Mouse (Mus musculus): ENCODE results near the gene Ptprj. TPM values are rescaled to one million over a fixed set of nuclear protein-coding genes. Genes with fewer than 3 reads are reported as not detected.

Ptprj gene
- total RNA-seq (2023): 100 to 1,000 TPM; 340 to 345 TPM

GRCm38 (mm10) chr2:90580236-90581005, at the start of gene Ptprj:
Gene Ptprj, minus strand, starts transcription at chr2:90580647.

GRCm38 (mm10) chr2:90398633-90399107, 181.8 kb downstream of the Ptprj start, which contains the start of gene Olfr1274-ps:
Gene Olfr1274-ps, plus strand, starts transcription at chr2:90398683.

Other genes with a start within 250 kb of the Ptprj start
- gene Olfr1274-ps, start 182.0 kb downstream of the Ptprj start, total RNA-seq (2023): not detected
- 10 to 100 TPM; 22.5 to 32.6 TPM for gene Nup160, start 96.6 kb upstream of the Ptprj start, total RNA-seq (2023)
- gene Fnbp4, start 164.7 kb upstream of the Ptprj start, total RNA-seq (2023): 100 to 1,000 TPM; 175 TPM
- not detected for gene Agbl2, start 202.1 kb upstream of the Ptprj start, total RNA-seq (2023)

All from monocyte, adult 59 days (primary cell).